Mouse (Mus musculus): Measurements from ENCODE around the gene Txnip. TPM values are rescaled to one million over a fixed set of nuclear protein-coding genes. Genes with fewer than 3 reads are reported as not detected.
"Not testable (repeated sequence)": the region's sequence is repeated elsewhere in the genome, so short reads cannot be mapped to it uniquely, and the experiment has no call there.

Gene Txnip
- total RNA-seq, 2 experiments from 2014 or later = 121 to 257 TPM

DNA sequence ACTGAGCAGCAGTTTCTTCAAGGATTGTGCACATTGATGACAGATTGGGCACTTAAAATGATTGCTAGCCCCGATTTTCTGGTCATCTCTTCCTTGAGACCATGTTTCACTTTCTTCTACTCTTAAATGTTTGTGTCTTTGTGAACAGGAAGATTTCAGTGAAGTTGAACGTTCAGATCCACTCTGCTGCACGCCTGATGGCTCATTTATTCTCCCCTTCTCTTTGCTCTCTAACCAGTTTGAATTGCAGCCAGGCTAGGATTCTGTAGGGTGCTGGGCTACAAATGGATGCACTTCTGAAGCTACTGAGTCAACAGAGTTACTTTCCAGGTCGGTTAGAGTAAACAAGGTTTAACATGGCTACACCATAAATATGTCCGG lies 44.9 kb downstream of the Txnip start:
- no peak for ATAC-seq (replicated peaks; ENCODE audit: low FRiP score, low TSS enrichment, poor library complexity, severe bottlenecking)

GRCm38 (mm10) chr3:96603311-96603710 lies 45.6 kb downstream of the Txnip start:
- ATAC-seq (replicated peaks; ENCODE audit: low FRiP score, low TSS enrichment, poor library complexity, severe bottlenecking) = no peak

DNA sequence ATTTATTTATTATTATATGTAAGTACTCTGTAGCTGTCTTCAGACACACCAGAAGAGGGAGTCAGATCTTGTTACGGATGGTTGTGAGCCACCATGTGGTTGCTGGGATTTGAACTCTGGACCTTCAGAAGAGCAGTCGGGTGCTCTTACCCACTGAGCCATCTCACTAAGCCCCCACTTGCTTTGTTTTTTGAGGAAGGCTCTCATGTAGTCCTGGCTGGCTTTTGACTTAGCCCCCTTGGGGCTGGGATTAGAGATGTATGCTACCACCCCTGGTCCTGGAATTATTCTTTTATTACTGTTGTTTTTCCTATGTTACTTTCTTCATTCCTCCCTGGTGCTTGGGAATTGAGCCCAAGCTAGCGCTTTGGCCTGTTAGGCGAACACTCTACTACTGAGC lies 48.2 kb downstream of the Txnip start:
- ATAC-seq (replicated peaks; ENCODE audit: low FRiP score, low TSS enrichment, poor library complexity, severe bottlenecking) = not testable (repeated sequence)

GRCm38 (mm10) chr3:96606618-96607017 lies 48.9 kb downstream of the Txnip start:
- ATAC-seq (replicated peaks; ENCODE audit: low FRiP score, low TSS enrichment, poor library complexity, severe bottlenecking) = no peak

Other genes with a start within 250 kb of the Txnip start
- not detected in 2 replicates for gene BC107364, start 105.7 kb upstream of the Txnip start, total RNA-seq (2014; fragmentation: Nextera tagmentation)
- not detected in 2 replicates for gene BC107364, start 105.7 kb upstream of the Txnip start, total RNA-seq (2017)
- gene Hfe2, start 32.8 kb upstream of the Txnip start, total RNA-seq (2014; fragmentation: Nextera tagmentation) = not detected in 2 replicates
- not detected in 2 replicates for gene Hfe2, start 32.8 kb upstream of the Txnip start, total RNA-seq (2017)
- not detected in 2 replicates for gene Gm16253, start 19.0 kb downstream of the Txnip start, total RNA-seq (2014; fragmentation: Nextera tagmentation)
- not detected in 2 replicates for gene Gm16253, start 19.0 kb downstream of the Txnip start, total RNA-seq (2017)
- 18.4 and 38.1 TPM in 2 replicates for gene Polr3gl, start 36.2 kb downstream of the Txnip start, total RNA-seq (2014; fragmentation: Nextera tagmentation)
- gene Polr3gl, start 36.2 kb downstream of the Txnip start, total RNA-seq (2017) = 56.0 and 72.8 TPM in 2 replicates
- gene Ankrd34a, start 38.7 kb downstream of the Txnip start, total RNA-seq (2014; fragmentation: Nextera tagmentation) = not detected in 2 replicates
- not detected in 2 replicates for gene Ankrd34a, start 38.7 kb downstream of the Txnip start, total RNA-seq (2017)
- 0.25 and 0.72 TPM in 2 replicates for gene Lix1l, start 43.2 kb downstream of the Txnip start, total RNA-seq (2014; fragmentation: Nextera tagmentation)
- gene Lix1l, start 43.2 kb downstream of the Txnip start, total RNA-seq (2017) = 0.72 and 0.94 TPM in 2 replicates
- gene Rbm8a, start 72.0 kb downstream of the Txnip start, total RNA-seq (2014; fragmentation: Nextera tagmentation) = 174 and 189 TPM in 2 replicates
- gene Rbm8a, start 72.0 kb downstream of the Txnip start, total RNA-seq (2017) = 95.5 and 108 TPM in 2 replicates
- gene Pex11b, start 77.4 kb downstream of the Txnip start, total RNA-seq (2014; fragmentation: Nextera tagmentation) = 23.1 and 49.5 TPM in 2 replicates
- 9.7 and 17.3 TPM in 2 replicates for gene Pex11b, start 77.4 kb downstream of the Txnip start, total RNA-seq (2017)
- 0.50 and 0.67 TPM in 2 replicates for gene Gm42957, start 77.5 kb downstream of the Txnip start, total RNA-seq (2014; fragmentation: Nextera tagmentation)
- 0.30 TPM in 1 of 2 replicates, not detected in the other for gene Gm42957, start 77.5 kb downstream of the Txnip start, total RNA-seq (2017)
- 0.10 and 4.4 TPM in 2 replicates for gene Itga10, start 87.6 kb downstream of the Txnip start, total RNA-seq (2014; fragmentation: Nextera tagmentation)
- 0.08 and 0.28 TPM in 2 replicates for gene Itga10, start 87.6 kb downstream of the Txnip start, total RNA-seq (2017)
- 0.17 TPM in 1 of 2 replicates, not detected in the other for gene Ankrd35, start 112.2 kb downstream of the Txnip start, total RNA-seq (2014; fragmentation: Nextera tagmentation)
- 0.11 TPM in 1 of 2 replicates, not detected in the other for gene Ankrd35, start 112.2 kb downstream of the Txnip start, total RNA-seq (2017)
- 11.0 and 14.2 TPM in 2 replicates for gene Pias3, start 138.4 kb downstream of the Txnip start, total RNA-seq (2014; fragmentation: Nextera tagmentation)
- 1.7 and 2.9 TPM in 2 replicates for gene Pias3, start 138.4 kb downstream of the Txnip start, total RNA-seq (2017)
- gene Nudt17, start 150.6 kb downstream of the Txnip start, total RNA-seq (2014; fragmentation: Nextera tagmentation) = not detected in 2 replicates
- not detected in 2 replicates for gene Nudt17, start 150.6 kb downstream of the Txnip start, total RNA-seq (2017)
- 37.2 and 41.7 TPM in 2 replicates for gene Polr3c, start 169.7 kb downstream of the Txnip start, total RNA-seq (2014; fragmentation: Nextera tagmentation)
- 17.6 and 28.0 TPM in 2 replicates for gene Polr3c, start 169.7 kb downstream of the Txnip start, total RNA-seq (2017)
- 35.3 and 40.0 TPM in 2 replicates for gene Rnf115, start 169.7 kb downstream of the Txnip start, total RNA-seq (2014; fragmentation: Nextera tagmentation)
- gene Rnf115, start 169.7 kb downstream of the Txnip start, total RNA-seq (2017) = 51.7 and 74.3 TPM in 2 replicates

Data from megakaryocyte-erythroid progenitor cell, adult 5-6 weeks (primary cell).